Mouse (Mus musculus) cortical plate, adult 2 months (tissue): ENCODE measurements around the gene Sardh.

ENCODE experiments used
- CTCF ChIP-seq: fragments of 200-500 bp; IDR thresholded peaks from 2 replicates; pipeline ENCODE4 v1.5.1; 2011; ENCODE audit warnings: mild to moderate bottlenecking, control low read depth, low read length; ENCODE audit not compliant: insufficient read depth; ENCODE audit errors: extremely low read depth
- POLR2A ChIP-seq: fragments of 200-500 bp; IDR thresholded peaks from 2 replicates; pipeline ENCODE4 v1.6.1; 2011; ENCODE audit warnings: mild to moderate bottlenecking, low read length, control low read depth; ENCODE audit not compliant: insufficient read depth; ENCODE audit errors: extremely low read depth

DNA sequence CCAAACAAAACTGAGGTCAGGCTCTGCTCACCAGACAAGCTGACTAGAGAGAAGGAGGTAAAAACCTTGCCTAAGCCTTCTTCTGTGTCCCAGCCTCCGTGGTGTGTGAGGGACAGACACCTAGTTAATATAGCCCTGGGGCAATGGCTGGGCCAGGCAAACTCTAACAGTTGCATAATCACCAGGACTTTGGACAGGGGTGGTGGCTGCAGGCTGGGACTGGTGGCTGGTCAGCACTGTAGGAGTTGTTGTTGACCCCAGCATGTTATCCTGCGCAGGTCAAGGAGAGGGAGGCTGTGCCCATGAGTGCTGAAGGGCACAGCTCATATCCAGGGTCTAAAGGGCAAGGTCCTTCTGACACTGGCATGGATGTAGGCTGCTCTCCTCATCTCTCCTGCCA, at the start of gene Sardh:
- no peak for TF ChIP-seq CTCF
- no peak for TF ChIP-seq POLR2A
